Mouse (Mus musculus): ENCODE measurements around the gene Psmb11. TPM values are rescaled to one million over a fixed set of nuclear protein-coding genes. Genes with fewer than 3 reads are reported as not detected.
A peak's percentile ranks its signal among the peaks of the same experiment; 100 is the strongest.

Gene Psmb11
- polyA plus RNA-seq, 1 experiment from 2014 or later = not detected

- WGBS = 73% methylated on average over 4 of the region's 4 CpGs
- Histone ChIP-seq H3K4me2 (ENCODE audit: low read length) (no peak overlapping the region), H3K4me1 (ENCODE audit: control insufficient read depth, insufficient read depth, low read length) (peaks cover 36% of the 10 kb centered on the region), H3K4me3 (replicated peaks; ENCODE audit: low read depth, low read length) (no peak overlapping the region), H3K27me3 (ENCODE audit: control insufficient read depth, insufficient read depth, low read length) (no peaks in the 10 kb centered on the region), H3K9me3 (ENCODE audit: control insufficient read depth, low read length) (no peaks in the 10 kb centered on the region), H3K36me3 (ENCODE audit: control insufficient read depth, insufficient read depth, low read length) (peaks cover 79% of the 10 kb centered on the region), H3K9ac (replicated peaks; ENCODE audit: low read length) (no peak overlapping the region), H3K27ac (replicated peaks; ENCODE audit: low read depth, low read length) (no peak overlapping the region)
- ATAC-seq (ENCODE audit: low FRiP score, low TSS enrichment) = no peak
- DNase-seq = no peak
Observed at GRCm38 (mm10) chr14:54647900-54648299, 26.7 kb downstream of the Psmb11 start.

DNA sequence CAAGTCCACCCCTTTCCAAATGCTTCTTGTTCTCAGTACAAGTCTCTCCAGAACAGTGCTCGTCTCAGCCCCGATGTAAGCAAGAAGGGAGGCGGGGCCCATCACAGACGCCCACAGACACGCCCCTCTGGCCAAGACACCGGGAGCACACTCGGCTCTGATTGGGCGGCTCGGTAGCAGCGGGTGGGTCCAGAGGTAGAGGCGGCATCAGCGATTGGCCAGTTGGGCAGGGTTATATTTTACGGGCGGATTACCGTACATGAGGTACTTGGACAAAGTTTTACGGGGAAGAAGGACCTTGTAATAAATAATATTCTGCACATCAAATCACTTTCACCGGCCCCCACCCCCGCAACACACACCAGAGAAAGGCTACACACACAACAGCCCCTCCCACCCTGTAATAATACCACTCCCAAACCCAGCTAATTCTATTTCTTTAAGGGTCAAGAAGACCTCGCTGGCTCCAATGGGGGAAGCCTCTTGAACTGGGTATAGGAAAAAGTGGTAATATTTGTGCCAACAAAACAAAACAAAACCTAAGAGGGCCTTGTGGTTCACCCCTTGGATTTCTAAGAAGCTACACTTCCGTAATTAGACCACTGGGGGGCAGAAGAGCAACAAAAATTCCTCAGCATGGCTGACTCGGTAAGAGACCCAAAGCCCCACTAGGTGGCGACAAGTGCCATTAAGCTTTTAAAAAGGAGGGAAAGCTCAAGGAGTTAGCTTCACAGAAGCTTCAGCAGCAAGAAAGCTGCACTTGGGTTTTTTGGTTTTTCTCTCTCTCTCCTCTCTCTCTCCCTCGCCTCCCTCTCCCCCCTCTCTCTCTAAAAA is 29.6 kb downstream of the Psmb11 start:
- 64% methylated on average over 23 of the region's 23 CpGs for WGBS
- Histone ChIP-seq H3K4me3 (replicated peaks; ENCODE audit: low read depth, low read length) (no peak overlapping the region), H3K4me1 (ENCODE audit: control insufficient read depth, insufficient read depth, low read length) (peaks cover 42% of the 10 kb centered on the region), H3K4me2 (ENCODE audit: low read length) (peak overlapping the region; percentile 96), H3K27ac (replicated peaks; ENCODE audit: low read depth, low read length) (no peak overlapping the region), H3K9me3 (ENCODE audit: control insufficient read depth, low read length) (no peaks in the 10 kb centered on the region), H3K9ac (replicated peaks; ENCODE audit: low read length) (no peak overlapping the region), H3K36me3 (ENCODE audit: control insufficient read depth, insufficient read depth, low read length) (peaks cover 58% of the 10 kb centered on the region), H3K27me3 (ENCODE audit: control insufficient read depth, insufficient read depth, low read length) (no peaks in the 10 kb centered on the region)
- ATAC-seq (ENCODE audit: low FRiP score, low TSS enrichment) = peak; percentile 28; the same call in 1 of the 2 replicates
- DNase-seq = peak; percentile 98

DNA sequence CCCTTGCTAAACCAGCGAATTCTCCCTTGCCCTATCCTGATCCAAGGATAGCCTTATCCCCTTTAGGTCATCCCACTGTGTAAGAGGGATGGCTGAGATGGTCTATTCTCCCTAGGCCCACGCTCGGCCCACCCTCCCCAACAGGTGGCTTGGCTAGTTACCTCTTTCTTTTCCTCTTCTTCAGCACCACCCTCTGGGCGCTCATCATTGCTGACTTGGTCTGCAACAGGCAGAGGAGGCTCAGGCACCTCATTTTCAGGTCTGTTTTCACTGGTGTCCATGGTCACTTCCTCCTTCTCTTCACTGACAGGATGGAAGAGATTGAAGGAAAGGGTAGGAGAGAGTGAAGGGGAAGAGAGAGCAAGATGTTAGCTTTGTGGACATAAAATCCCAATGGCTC is 30.3 kb downstream of the Psmb11 start:
- ATAC-seq (ENCODE audit: low FRiP score, low TSS enrichment) = no peak
- Histone ChIP-seq H3K9ac (replicated peaks; ENCODE audit: low read length) (no peak overlapping the region), H3K36me3 (ENCODE audit: control insufficient read depth, insufficient read depth, low read length) (peaks cover 58% of the 10 kb centered on the region), H3K27ac (replicated peaks; ENCODE audit: low read depth, low read length) (no peak overlapping the region), H3K4me1 (ENCODE audit: control insufficient read depth, insufficient read depth, low read length) (peaks cover 42% of the 10 kb centered on the region), H3K27me3 (ENCODE audit: control insufficient read depth, insufficient read depth, low read length) (no peaks in the 10 kb centered on the region), H3K4me3 (replicated peaks; ENCODE audit: low read depth, low read length) (no peak overlapping the region; the same call in 1 of the 2 replicates), H3K4me2 (ENCODE audit: low read length) (peak overlapping the region; percentile 96), H3K9me3 (ENCODE audit: control insufficient read depth, low read length) (no peaks in the 10 kb centered on the region)
- DNase-seq = no peak
- 77% methylated on average over 4 of the region's 4 CpGs for WGBS

GRCm38 (mm10) chr14:54652787-54653186 is 31.6 kb downstream of the Psmb11 start:
- Histone ChIP-seq H3K27ac (replicated peaks; ENCODE audit: low read depth, low read length) (peak overlapping the region; percentile 81), H3K9ac (replicated peaks; ENCODE audit: low read length) (peak overlapping the region; percentile 80), H3K4me1 (ENCODE audit: control insufficient read depth, insufficient read depth, low read length) (peaks cover 42% of the 10 kb centered on the region), H3K36me3 (ENCODE audit: control insufficient read depth, insufficient read depth, low read length) (peaks cover 56% of the 10 kb centered on the region), H3K27me3 (ENCODE audit: control insufficient read depth, insufficient read depth, low read length) (no peaks in the 10 kb centered on the region), H3K9me3 (ENCODE audit: control insufficient read depth, low read length) (no peaks in the 10 kb centered on the region), H3K4me2 (ENCODE audit: low read length) (peak overlapping the region; percentile 96), H3K4me3 (replicated peaks; ENCODE audit: low read depth, low read length) (peak overlapping the region; percentile 55)
- no peak for ATAC-seq (ENCODE audit: low FRiP score, low TSS enrichment)
- DNase-seq = peak; percentile 47
- 0% methylated on average over 7 of the region's 7 CpGs for WGBS

DNA sequence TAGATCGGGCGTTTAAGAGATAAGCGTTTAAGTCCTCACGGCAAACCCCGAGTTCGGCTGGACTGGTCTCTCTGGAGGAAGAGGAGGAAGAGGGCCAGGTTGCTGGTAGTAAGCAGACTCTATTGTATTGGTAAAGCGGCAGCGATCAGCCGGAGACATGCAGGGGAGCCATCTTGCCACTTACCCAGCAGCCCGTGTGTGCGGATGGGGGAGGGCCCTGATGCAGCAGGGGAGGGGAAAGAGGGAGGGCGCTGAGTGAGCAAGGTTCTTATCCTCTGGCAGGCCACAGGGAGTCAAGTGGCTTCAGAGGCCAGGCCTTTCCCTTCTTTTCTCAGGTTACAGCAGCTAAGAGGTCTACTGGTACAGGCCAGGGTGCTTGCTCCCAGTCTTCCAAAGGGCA is 32.3 kb downstream of the Psmb11 start:
- Histone ChIP-seq H3K36me3 (ENCODE audit: control insufficient read depth, insufficient read depth, low read length) (peaks cover 56% of the 10 kb centered on the region), H3K4me2 (ENCODE audit: low read length) (peak overlapping the region; percentile 96), H3K9ac (replicated peaks; ENCODE audit: low read length) (peak overlapping the region; percentile 80), H3K27me3 (ENCODE audit: control insufficient read depth, insufficient read depth, low read length) (no peaks in the 10 kb centered on the region), H3K9me3 (ENCODE audit: control insufficient read depth, low read length) (no peaks in the 10 kb centered on the region), H3K27ac (replicated peaks; ENCODE audit: low read depth, low read length) (peak overlapping the region; percentile 81), H3K4me1 (ENCODE audit: control insufficient read depth, insufficient read depth, low read length) (peaks cover 36% of the 10 kb centered on the region), H3K4me3 (replicated peaks; ENCODE audit: low read depth, low read length) (peak overlapping the region; percentile 55)
- DNase-seq (peak; percentile 93), ATAC-seq (ENCODE audit: low FRiP score, low TSS enrichment) (peak; percentile 84)
- under 1% methylated on average over 12 of the region's 12 CpGs for WGBS

DNA sequence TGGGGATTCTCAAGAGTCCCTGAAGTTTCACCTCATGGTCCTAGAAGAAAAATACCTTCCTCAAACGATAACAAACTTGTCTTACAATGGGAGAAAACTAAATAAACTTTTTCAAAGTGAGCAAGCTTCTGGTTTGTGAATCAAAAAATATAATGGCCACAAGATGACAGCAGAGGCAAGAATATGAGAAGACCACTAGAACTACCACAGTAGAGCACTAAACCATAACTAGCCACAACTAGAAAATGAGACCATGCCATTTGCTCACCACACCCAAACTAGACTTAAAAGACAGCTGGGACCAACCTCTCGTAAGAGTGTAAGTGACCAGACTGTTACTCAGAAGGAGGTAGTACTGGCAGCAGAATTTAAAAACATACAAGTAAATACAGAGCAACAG is 38.8 kb downstream of the Psmb11 start:
- H3K4me3 ChIP-seq (replicated peaks; ENCODE audit: low read depth, low read length) = no peak overlapping the region
- ATAC-seq (ENCODE audit: low FRiP score, low TSS enrichment) (no peak), DNase-seq (no peak)
- peaks cover 93% of the 10 kb centered on the region for H3K36me3 ChIP-seq (ENCODE audit: control insufficient read depth, insufficient read depth, low read length)
- no peak overlapping the region for H3K9ac ChIP-seq (replicated peaks; ENCODE audit: low read length)
- no peaks in the 10 kb centered on the region for H3K9me3 ChIP-seq (ENCODE audit: control insufficient read depth, low read length)
- no peaks in the 10 kb centered on the region for H3K27me3 ChIP-seq (ENCODE audit: control insufficient read depth, insufficient read depth, low read length)
- 93% methylated on average over 2 of the region's 2 CpGs for WGBS
- H3K4me2 ChIP-seq (ENCODE audit: low read length) = no peak overlapping the region
- no peaks in the 10 kb centered on the region for H3K4me1 ChIP-seq (ENCODE audit: control insufficient read depth, insufficient read depth, low read length)
- no peak overlapping the region for H3K27ac ChIP-seq (replicated peaks; ENCODE audit: low read depth, low read length)

- 91% methylated on average over 10 of the region's 10 CpGs for WGBS
- Histone ChIP-seq H3K27ac (replicated peaks; ENCODE audit: low read depth, low read length) (no peak overlapping the region), H3K9ac (replicated peaks; ENCODE audit: low read length) (no peak overlapping the region), H3K36me3 (ENCODE audit: control insufficient read depth, insufficient read depth, low read length) (peaks cover 96% of the 10 kb centered on the region), H3K4me2 (ENCODE audit: low read length) (no peak overlapping the region), H3K4me1 (ENCODE audit: control insufficient read depth, insufficient read depth, low read length) (no peaks in the 10 kb centered on the region), H3K9me3 (ENCODE audit: control insufficient read depth, low read length) (no peaks in the 10 kb centered on the region), H3K4me3 (replicated peaks; ENCODE audit: low read depth, low read length) (no peak overlapping the region), H3K27me3 (ENCODE audit: control insufficient read depth, insufficient read depth, low read length) (no peaks in the 10 kb centered on the region)
- ATAC-seq (ENCODE audit: low FRiP score, low TSS enrichment) (no peak), DNase-seq (no peak)
Observed at GRCm38 (mm10) chr14:54664477-54665222, 43.4 kb downstream of the Psmb11 start.

DNA sequence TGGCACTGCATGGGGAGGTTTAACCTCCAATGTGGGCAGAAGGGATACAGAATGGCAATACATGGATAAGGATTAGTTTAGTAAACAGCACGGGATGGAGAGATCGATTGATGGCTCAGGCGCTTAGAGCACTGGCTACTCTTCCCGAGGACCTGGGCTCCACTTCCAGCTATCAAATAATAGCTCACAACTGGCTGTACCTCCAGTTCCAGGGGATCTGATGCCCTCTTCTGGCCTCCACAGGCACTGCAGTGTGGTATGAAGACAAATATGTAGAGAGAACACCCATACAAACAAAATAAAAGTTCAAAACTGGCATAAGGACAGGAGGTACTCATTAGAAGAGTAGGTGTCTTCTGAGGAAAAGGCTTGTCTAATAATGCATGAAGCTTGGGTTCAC is 48.1 kb downstream of the Psmb11 start:
- Histone ChIP-seq H3K36me3 (ENCODE audit: control insufficient read depth, insufficient read depth, low read length) (peaks cover 77% of the 10 kb centered on the region), H3K4me3 (replicated peaks; ENCODE audit: low read depth, low read length) (no peak overlapping the region), H3K9me3 (ENCODE audit: control insufficient read depth, low read length) (no peaks in the 10 kb centered on the region), H3K4me1 (ENCODE audit: control insufficient read depth, insufficient read depth, low read length) (no peaks in the 10 kb centered on the region), H3K4me2 (ENCODE audit: low read length) (no peak overlapping the region), H3K27ac (replicated peaks; ENCODE audit: low read depth, low read length) (no peak overlapping the region), H3K9ac (replicated peaks; ENCODE audit: low read length) (no peak overlapping the region), H3K27me3 (ENCODE audit: control insufficient read depth, insufficient read depth, low read length) (no peaks in the 10 kb centered on the region)
- DNase-seq (peak; percentile 61), ATAC-seq (ENCODE audit: low FRiP score, low TSS enrichment) (no peak)
- 82% methylated on average over 4 of the region's 4 CpGs for WGBS

Data from midbrain, embryonic 14.5 days (tissue).